Mouse (Mus musculus) midbrain, embryonic 10.5 days (tissue): ENCODE measurements around the gene Abl2. TPM values are rescaled to one million over a fixed set of nuclear protein-coding genes. Genes with fewer than 3 reads are reported as not detected.

Experiments used
- DNase-seq: peaks from one replicate; pipeline ENCODE4 v3.0.0-alpha.2; 2017; ENCODE audit warnings: low spot score
- H3K27ac ChIP-seq: fragments of 300-500 bp; sonication (generic); replicated peaks from 2 replicates; pipeline ENCODE4 v1.5.1; 2016; ENCODE audit warnings: mild to moderate bottlenecking
- H3K27me3 ChIP-seq: fragments of 300-500 bp; sonication (generic); 2 replicates; pipeline ENCODE4 v1.6.1; 2016; ENCODE audit warnings: low read depth, mild to moderate bottlenecking; ENCODE audit not compliant: poor library complexity, severe bottlenecking
- H3K36me3 ChIP-seq: fragments of 300-500 bp; sonication (generic); 2 replicates; pipeline ENCODE4 v1.6.1; 2016; ENCODE audit warnings: mild to moderate bottlenecking, moderate library complexity
- H3K4me1 ChIP-seq: fragments of 300-500 bp; sonication (generic); 2 replicates; pipeline ENCODE4 v1.6.1; 2016
- H3K4me3 ChIP-seq: fragments of 300-500 bp; sonication (generic); 2 replicates; pipeline ENCODE4 v1.5.1; 2016; ENCODE audit warnings: mild to moderate bottlenecking, moderate library complexity
- H3K9me3 ChIP-seq: fragments of 300-500 bp; sonication (generic); replicated peaks from 2 replicates; pipeline ENCODE4 v1.6.1; 2016; ENCODE audit warnings: mild to moderate bottlenecking
- WGBS: fragments of 180-500 bp; shearing (Covaris S2); methylation state at CpG from one replicate; pipeline ENCODE4 v1.1.7; 2016; 5-methylcytosine and 5-hydroxymethylcytosine counted together
- polyA plus RNA-seq: library from polyadenylated mRNA; unstranded; fragments of >200 nt; fragmentation: Nextera tagmentation; extraction: Ambion mirVana; gene quantifications from 2 replicates; pipeline ENCODE4 v1.2.1, GENCODE M21; 2016

Gene Abl2
- polyA plus RNA-seq, 1 experiment from 2014 or later: 5.3 TPM

DNA sequence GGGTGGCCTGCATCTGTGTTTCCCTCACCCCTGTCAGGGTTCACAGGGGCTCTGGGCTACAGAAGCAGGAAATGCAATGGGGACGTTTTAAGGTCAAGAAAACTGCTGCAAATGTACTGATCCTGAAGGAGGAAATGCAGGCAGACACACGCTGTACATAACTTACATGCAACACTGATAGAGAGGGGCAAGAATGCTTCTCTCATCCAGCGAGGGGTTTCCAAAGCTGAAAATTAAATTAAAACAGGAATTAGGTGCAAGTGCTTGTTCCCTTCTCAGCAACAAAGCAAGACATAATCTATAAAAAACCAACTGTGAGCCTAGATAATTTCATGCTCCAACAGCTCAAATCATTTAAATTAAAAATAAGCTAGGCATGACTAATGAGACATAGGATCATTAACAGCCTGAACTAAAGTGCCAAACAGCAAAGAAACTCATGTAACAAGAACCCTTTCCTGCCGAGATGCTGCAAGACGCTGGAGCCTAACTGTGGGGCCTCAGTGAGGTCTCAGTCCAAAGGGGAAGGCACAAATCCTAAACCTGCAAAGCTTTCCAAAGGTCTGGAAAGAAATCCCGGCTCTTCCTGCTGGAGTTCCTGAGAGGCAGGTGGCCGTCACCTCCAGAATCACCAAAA lies 127.6 kb downstream of the Abl2 start:
- DNase-seq: no peak
- 81% methylated on average over 7 of the region's 7 CpGs for WGBS
- Histone ChIP-seq H3K4me3 (no peak overlapping the region), H3K36me3 (peaks cover 87% of the 10 kb centered on the region), H3K4me1 (no peaks in the 10 kb centered on the region), H3K27ac (no peak overlapping the region), H3K27me3 (no peaks in the 10 kb centered on the region), H3K9me3 (no peaks in the 10 kb centered on the region)

Other genes starting within 250 kb of the Abl2 start
- 0.04 TPM in 1 of 2 replicates, not detected in the other for gene Nphs2, start 248.1 kb upstream of the Abl2 start, polyA plus RNA-seq
- gene Gm2000, start 192.7 kb upstream of the Abl2 start, polyA plus RNA-seq: 756 and 885 TPM in 2 replicates
- 0.09 and 0.12 TPM in 2 replicates for gene Axdnd1, start 137.6 kb upstream of the Abl2 start, polyA plus RNA-seq
- gene Soat1, start 84.5 kb upstream of the Abl2 start, polyA plus RNA-seq: 26.3 and 29.4 TPM in 2 replicates
- gene Gm10031, start 34.8 kb upstream of the Abl2 start, polyA plus RNA-seq: 0.35 TPM in 2 replicates
- gene Tor3a, start 115.6 kb downstream of the Abl2 start, polyA plus RNA-seq: 6.1 and 6.9 TPM in 2 replicates
- 16.6 and 19.9 TPM in 2 replicates for gene Fam20b, start 160.3 kb downstream of the Abl2 start, polyA plus RNA-seq